Mouse (Mus musculus) hindbrain, postnatal 0 days (tissue): ENCODE measurements around the gene Fcgrt. TPM values are rescaled to one million over a fixed set of nuclear protein-coding genes. Genes with fewer than 3 reads are reported as not detected.

Experiments
- ATAC-seq: fragments of 200-750 bp; cut with Nextera tagmentation; 2 replicates; pipeline ENCODE4 v1.8.0; 2017; ENCODE audit warnings: mild to moderate bottlenecking, moderate TSS enrichment, moderate library complexity
- DNase-seq: peaks from one replicate; pipeline ENCODE4 v3.0.0-alpha.2; 2015; ENCODE audit warnings: low spot score
- H3K27ac ChIP-seq: fragments of 300-500 bp; sonication (generic); 2 replicates; pipeline ENCODE4 v1.5.1; 2014; ENCODE audit warnings: mild to moderate bottlenecking
- H3K27me3 ChIP-seq: fragments of 300-500 bp; sonication (generic); 2 replicates; pipeline ENCODE4 v1.6.1; 2014; ENCODE audit warnings: low read length, mixed read lengths; ENCODE audit not compliant: insufficient read depth
- H3K36me3 ChIP-seq: fragments of 300-500 bp; sonication (generic); 2 replicates; pipeline ENCODE4 v1.6.1; 2014; ENCODE audit warnings: low read length, mixed read lengths; ENCODE audit not compliant: insufficient read depth
- H3K4me1 ChIP-seq: fragments of 300-500 bp; sonication (generic); 2 replicates; pipeline ENCODE4 v1.6.1; 2014; ENCODE audit warnings: antibody characterized with exemption, low read length, mixed read lengths; ENCODE audit not compliant: insufficient read depth
- H3K4me2 ChIP-seq: fragments of 300-500 bp; sonication (generic); 2 replicates; pipeline ENCODE4 v1.6.1; 2014; ENCODE audit warnings: low read depth, mild to moderate bottlenecking, low read length, moderate library complexity, mixed read lengths
- H3K4me3 ChIP-seq: fragments of 300-500 bp; sonication (generic); 2 replicates; pipeline ENCODE4 v1.5.1; 2014; ENCODE audit warnings: low read length
- H3K9ac ChIP-seq: fragments of 300-500 bp; sonication (generic); replicated peaks from 2 replicates; pipeline ENCODE4 v1.6.1; 2014; ENCODE audit warnings: mild to moderate bottlenecking, low read length, moderate library complexity, mixed read lengths
- H3K9me3 ChIP-seq: fragments of 300-500 bp; sonication (generic); 2 replicates; pipeline ENCODE4 v1.6.1; 2016; ENCODE audit warnings: low read length, mixed read lengths
- CTCF ChIP-seq: IDR thresholded peaks from 2 replicates; pipeline ENCODE4 v1.5.1; 2016; ENCODE audit warnings: antibody characterized with exemption, control low read depth, low read depth
- WGBS: fragments of 180-500 bp; shearing (Covaris S2); extraction: QIAGEN DNeasy Blood & Tissue Kit; methylation state at CpG from one replicate; pipeline ENCODE4 v1.1.7; 2014; 5-methylcytosine and 5-hydroxymethylcytosine counted together
- polyA plus RNA-seq: library from polyadenylated mRNA; unstranded; fragments of >200 nt; fragmentation: Nextera tagmentation; extraction: Ambion mirVana; gene quantifications from 2 replicates; pipeline ENCODE4 v1.2.1, GENCODE M21; 2015
- total RNA-seq: library from RNA; depleted of rRNA; stranded (reverse); fragments of >200 nt; gene quantifications from 2 replicates; pipeline ENCODE4 v1.2.3, GENCODE M21; 2014

The Fcgrt gene
- total and polyA plus RNA-seq, 2 experiments from 2014 or later: 32.9 to 45.9 TPM

DNA sequence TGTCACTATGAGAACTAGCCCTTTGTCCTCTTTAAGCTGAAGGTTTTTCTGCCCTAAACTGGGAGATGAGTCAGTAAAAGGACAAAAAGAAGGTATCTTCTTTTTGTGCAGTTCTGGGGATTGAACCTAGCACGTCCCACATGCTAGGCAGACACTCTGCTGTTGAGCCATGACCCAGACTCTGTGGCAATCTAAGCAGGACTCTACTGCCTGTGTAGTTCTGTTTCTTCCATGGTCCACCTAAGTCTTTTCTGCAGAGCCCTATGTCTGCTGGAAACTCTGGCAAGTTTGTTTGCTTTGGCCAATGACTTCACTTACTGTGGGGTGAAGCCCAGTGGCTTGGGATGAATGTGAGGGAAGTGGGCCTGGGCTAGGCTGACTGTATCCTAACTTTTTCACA, 34.8 kb upstream of the Fcgrt start:
- H3K4me1 ChIP-seq: no peaks in the 10 kb centered on the region
- WGBS: 88% methylated on average over 1 of the region's 1 CpGs
- no peak overlapping the region for H3K9ac ChIP-seq
- DNase-seq: no peak
- TF ChIP-seq CTCF: no peak
- ATAC-seq: no peak
- H3K27me3 ChIP-seq: no peaks in the 10 kb centered on the region
- H3K4me3 ChIP-seq: no peak overlapping the region
- no peaks in the 10 kb centered on the region for H3K9me3 ChIP-seq
- H3K36me3 ChIP-seq: no peaks in the 10 kb centered on the region
- H3K27ac ChIP-seq: no peak overlapping the region
- H3K4me2 ChIP-seq: no peak overlapping the region

DNA sequence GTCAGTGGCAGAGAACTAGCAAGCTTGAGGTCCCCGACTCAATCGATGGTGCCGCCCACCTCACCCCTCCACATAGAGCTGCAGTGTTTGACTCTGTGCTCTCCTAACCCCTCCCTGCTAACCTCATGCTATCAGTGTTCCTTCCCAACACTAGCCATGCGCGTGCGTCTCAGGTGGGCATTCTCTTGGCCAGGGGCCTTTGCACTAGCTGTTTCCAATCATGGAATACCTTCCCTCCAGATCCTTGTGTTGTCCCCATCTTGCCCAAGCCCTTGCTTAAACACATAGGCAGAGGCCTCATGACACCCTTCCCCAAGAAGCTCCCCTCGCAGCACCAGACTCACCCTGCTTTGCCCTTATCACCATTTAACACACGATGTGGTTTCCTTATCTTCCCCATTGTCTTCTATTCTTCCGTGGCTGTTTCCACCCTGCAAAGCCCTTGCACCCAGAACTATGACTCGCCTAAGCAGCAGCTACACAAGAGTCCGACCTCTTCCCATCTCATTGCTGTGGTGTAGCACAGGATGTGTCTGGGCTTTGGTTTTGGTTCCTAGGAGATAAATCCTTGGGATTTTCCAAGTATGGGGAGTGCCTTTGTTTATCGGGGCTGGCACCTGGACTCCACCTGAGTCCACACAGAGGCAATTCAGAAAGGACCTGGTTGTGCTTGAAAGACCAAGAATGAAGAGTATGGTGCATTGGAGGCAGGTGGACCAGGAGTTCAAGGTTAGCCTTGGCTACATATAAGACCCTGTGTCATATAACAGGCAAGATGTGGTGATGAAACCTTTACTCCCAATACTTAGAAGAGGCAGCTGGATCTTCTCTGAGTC, 33.7 kb upstream of the Fcgrt start:
- ATAC-seq (no peak), DNase-seq (no peak)
- H3K27ac ChIP-seq: no peak overlapping the region
- H3K36me3 ChIP-seq: no peaks in the 10 kb centered on the region
- H3K4me3 ChIP-seq: no peak overlapping the region
- 84% methylated on average over 12 of the region's 12 CpGs for WGBS
- no peak overlapping the region for H3K9ac ChIP-seq
- no peaks in the 10 kb centered on the region for H3K4me1 ChIP-seq
- H3K27me3 ChIP-seq: no peaks in the 10 kb centered on the region
- no peak for TF ChIP-seq CTCF
- H3K4me2 ChIP-seq: no peak overlapping the region
- no peaks in the 10 kb centered on the region for H3K9me3 ChIP-seq

DNA sequence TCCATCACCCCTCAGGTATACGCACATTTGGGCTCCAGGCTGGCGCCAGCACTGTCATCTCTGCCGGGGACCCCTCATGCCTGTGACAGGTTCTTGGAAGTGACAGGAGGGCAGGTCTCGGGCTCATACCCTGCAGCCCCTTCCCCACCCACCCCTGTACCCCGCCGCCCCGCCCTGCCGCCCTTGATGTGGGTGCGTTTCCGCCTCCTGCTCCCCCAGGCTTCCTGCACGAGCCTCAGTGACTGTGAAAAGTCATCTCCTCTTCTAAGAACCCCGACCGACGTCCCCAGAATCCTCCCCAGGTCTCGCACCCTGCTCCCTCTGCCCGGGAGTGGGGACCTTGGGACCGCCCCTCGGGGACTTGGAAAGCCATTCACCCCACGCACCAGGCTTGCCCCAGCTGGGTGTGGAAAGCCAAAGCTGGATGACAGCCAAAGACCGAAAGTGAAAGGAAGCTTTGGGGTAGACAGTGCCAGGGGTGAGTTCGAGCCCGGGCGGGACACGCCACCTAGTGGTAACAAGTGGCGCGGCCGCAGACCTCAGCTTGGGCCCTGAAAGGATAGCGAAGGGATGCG, 32.4 kb upstream of the Fcgrt start, which contains the start of the genes Gm45713 and Flt3l:
Gene Gm45713 (minus strand): TSS at position 239 of the 575 bp plus-strand sequence.
Gene Flt3l (minus strand): TSS at position 440 of the 575 bp plus-strand sequence.
- WGBS: 5% methylated on average over 29 of the region's 29 CpGs
- H3K4me1 ChIP-seq: no peaks in the 10 kb centered on the region
- H3K36me3 ChIP-seq: no peaks in the 10 kb centered on the region
- no peaks in the 10 kb centered on the region for H3K27me3 ChIP-seq
- H3K4me2 ChIP-seq: peak within 1 kb of the TSS; percentile 67
- ATAC-seq (peak; percentile 85), DNase-seq (peak; percentile 91)
- H3K9me3 ChIP-seq: no peaks in the 10 kb centered on the region
- peak within 1 kb of the TSS; percentile 51 for H3K9ac ChIP-seq
- H3K27ac ChIP-seq: no peak within 1 kb of the TSS
- H3K4me3 ChIP-seq: peak within 1 kb of the TSS; percentile 46
- TF ChIP-seq CTCF: peak; percentile 97

DNA sequence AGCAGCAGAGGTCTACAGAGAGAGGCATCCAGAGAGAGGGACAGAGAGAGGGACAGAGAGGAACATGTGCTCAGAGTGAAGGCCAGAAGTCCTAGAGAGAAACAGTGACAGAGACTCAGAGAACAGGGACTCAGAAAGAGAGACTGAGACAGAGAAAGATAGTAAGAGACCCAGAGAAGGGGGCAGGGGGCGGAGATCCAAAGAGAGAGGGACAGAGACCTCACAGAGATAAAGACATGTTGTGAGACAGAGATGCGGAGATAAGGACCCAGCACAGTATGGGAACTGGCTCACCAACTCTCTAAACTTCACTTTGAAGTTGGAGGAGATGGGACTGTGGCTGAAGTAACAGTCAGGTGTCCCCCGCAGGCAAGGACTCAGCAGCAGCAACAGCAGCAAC, 31.7 kb upstream of the Fcgrt start:
- Histone ChIP-seq H3K27ac (no peak overlapping the region), H3K36me3 (no peaks in the 10 kb centered on the region), H3K27me3 (no peaks in the 10 kb centered on the region), H3K9ac (no peak overlapping the region), H3K9me3 (no peaks in the 10 kb centered on the region), H3K4me1 (no peaks in the 10 kb centered on the region), H3K4me2 (peak overlapping the region; percentile 67; the same call in 1 of the 2 replicates), H3K4me3 (no peak overlapping the region)
- DNase-seq (no peak), ATAC-seq (no peak)
- TF ChIP-seq CTCF: no peak
- WGBS: 73% methylated on average over 3 of the region's 3 CpGs

DNA sequence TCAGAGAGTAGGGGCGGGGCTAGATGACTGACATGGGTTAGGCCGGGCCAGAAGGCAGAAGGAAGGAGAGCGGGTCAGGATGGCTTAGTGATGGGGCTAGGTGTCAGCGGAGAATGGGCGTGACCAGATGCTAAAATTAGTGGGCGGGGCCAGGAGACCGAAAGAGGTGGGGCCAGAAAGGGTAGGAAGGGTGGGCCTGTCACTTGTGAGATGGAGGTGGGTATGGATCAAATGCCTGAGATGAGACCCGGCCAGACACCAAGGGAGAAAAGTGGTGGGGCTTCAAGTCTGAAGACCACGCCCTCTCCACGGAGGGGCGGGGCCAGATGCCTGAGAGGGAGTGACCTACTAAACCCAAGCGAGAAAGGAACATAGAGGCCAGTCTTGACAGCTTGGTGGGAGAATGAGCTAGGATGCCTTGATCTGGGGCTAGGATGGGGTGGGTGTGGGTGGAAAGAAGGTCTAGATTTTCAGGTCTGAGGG, 30.9 kb upstream of the Fcgrt start:
- Histone ChIP-seq H3K4me1 (no peaks in the 10 kb centered on the region), H3K36me3 (no peaks in the 10 kb centered on the region), H3K4me2 (no peak overlapping the region), H3K27ac (no peak overlapping the region), H3K27me3 (no peaks in the 10 kb centered on the region), H3K9ac (no peak overlapping the region), H3K9me3 (no peaks in the 10 kb centered on the region), H3K4me3 (no peak overlapping the region)
- 17% methylated on average over 11 of the region's 12 CpGs for WGBS
- TF ChIP-seq CTCF: no peak
- ATAC-seq: no peak
- DNase-seq: no peak

DNA sequence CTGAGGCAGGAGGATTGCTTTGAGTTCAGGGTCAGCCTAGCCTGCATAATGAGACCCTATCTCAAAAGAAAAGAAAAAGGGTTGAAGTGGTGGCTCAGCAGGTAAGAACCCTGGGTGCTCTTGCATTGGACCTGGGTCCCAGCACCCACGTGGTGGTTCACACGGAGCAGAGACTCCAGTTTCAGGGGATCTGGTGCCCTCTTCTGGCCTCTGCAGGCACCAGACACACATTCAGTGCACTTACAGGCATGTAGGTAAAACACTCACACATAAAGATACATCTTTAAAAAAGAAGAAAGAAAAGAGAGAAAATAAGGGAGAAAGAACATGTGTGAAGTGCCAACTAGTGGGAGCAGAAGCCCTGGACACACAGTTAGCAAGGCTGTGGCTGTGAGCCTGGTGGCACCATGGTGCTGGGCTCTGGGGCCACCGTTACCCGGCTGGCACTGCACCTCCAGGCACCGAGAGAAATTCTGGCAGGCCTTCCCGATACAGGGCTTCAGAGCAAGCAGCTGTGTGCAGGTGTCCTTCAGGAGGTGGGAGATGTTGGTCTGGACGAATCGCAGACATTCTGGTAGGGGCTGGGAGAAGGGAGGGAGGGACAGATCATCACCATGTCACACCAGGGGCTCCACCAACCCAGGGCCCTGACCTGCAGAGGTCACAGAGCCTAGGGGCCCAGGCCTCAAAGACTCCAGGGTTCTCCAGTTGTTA, 30.0 kb upstream of the Fcgrt start:
- Histone ChIP-seq H3K9me3 (no peaks in the 10 kb centered on the region), H3K27ac (no peak overlapping the region), H3K4me2 (no peak overlapping the region), H3K4me1 (no peaks in the 10 kb centered on the region), H3K27me3 (no peaks in the 10 kb centered on the region), H3K9ac (no peak overlapping the region), H3K36me3 (no peaks in the 10 kb centered on the region), H3K4me3 (no peak overlapping the region)
- ATAC-seq (no peak), DNase-seq (no peak)
- WGBS: 69% methylated on average over 8 of the region's 8 CpGs
- peak; percentile 16; the same call in 1 of the 2 replicates for TF ChIP-seq CTCF
